Mouse (Mus musculus) heart, adult 8-10 months (tissue): Measurements from ENCODE around the gene Ndufs1. TPM values are rescaled to one million over a fixed set of nuclear protein-coding genes. Genes with fewer than 3 reads are reported as not detected.
"Not testable (repeated sequence)": the region's sequence is repeated elsewhere in the genome, so short reads cannot be mapped to it uniquely, and the experiment has no call there.

Source experiments
- DNase-seq: peaks from one replicate; pipeline ENCODE4 v3.0.0; 2022; ENCODE audit warnings: low spot score
- total RNA-seq, 4 experiments: library from RNA; stranded (reverse); gene quantifications; 2 replicates each; pipeline ENCODE4 v1.2.4; 2022

Ndufs1 gene
- total RNA-seq, 4 experiments from 2014 or later, result 786 to 841 (median 811) TPM

DNA sequence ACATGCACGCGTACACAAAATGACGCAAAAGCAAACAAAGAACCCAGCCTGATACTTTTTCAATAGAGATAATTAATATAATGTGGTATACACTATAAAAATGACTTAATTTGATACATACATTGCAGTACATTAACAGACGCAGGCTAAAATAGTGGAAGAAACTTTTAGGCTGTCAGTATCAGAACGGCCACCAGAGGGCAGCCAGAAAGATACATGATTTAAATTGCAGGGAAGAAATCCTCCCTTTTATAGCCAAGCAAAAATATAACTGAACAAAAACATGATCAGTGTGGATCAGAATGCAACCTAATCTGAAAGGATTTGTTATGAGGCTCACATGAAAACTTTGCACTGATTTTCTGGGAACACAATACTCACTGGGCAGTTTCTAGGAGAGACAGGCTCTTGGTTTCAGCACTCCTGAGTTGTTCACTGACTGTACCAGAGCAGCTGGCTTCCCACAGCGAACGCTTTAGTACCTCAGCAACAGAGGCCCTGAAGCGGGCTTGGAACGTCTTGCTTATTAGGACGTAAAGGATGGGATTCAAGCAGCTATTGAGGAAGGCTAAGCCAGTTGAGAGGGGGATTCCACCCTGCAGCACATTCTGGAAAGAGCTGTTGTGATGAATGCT is 6.1 kb upstream of the Ndufs1 start:
- DNase-seq, result peak; percentile 49

DNA sequence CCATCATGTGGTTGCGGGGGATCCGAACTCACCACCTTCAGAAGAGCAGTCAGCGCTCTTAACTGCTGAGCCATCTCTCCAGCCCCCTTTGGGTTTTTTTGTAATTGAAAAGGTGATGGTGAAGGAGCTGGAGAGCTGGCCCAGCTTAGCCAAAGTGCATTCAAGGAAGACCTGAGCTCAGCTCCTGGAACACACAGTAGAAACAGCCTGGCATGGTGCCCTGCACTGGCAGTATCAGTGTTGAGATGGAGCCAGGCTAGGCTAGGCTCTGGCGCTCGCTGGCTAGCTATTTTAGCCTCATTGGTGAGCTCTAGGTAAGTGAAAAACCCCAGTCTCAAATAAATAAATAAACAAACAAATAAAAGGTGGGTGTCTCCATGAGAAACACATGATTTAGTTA is 5.6 kb upstream of the Ndufs1 start:
- DNase-seq, result peak; percentile 62

DNA sequence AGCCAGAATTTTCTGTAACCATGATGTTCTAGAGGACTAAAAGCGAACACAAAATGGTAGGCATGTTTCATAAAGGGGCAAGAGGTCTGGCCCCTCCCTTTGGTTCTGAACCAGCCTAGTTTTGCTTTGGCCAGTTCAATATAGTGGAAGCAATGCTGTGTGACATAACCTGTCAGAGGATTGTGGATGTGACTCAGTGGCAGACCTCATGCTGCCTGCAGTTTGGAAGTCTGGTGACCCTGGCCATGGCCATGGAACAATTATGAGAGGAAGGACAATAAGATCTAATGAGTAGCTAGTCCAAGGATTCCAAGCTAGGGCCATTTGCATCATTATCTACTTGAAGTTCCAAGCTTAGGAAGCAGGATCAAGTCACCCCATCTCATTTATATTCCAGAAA is 4.8 kb upstream of the Ndufs1 start:
- no peak for DNase-seq

DNA sequence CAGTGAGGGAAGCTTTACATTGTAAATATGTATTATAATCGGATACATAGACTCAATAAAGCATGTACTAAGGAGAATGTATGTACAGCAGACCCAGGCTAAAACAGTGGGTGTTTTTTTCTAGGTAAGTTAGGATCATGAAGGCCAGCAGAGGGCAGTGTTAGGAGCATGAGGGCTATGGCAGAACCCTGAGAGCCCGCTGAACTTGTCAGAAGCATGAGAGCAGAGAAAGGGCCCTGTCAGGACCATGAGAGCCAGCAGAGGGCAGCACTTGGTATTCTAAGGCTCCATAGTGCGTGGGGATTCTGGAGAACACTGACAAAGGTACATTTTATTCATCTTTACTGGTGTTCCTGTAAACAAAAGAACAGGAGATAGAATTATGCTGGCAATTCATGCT is 4.4 kb upstream of the Ndufs1 start:
- peak; percentile 93 for DNase-seq

DNA sequence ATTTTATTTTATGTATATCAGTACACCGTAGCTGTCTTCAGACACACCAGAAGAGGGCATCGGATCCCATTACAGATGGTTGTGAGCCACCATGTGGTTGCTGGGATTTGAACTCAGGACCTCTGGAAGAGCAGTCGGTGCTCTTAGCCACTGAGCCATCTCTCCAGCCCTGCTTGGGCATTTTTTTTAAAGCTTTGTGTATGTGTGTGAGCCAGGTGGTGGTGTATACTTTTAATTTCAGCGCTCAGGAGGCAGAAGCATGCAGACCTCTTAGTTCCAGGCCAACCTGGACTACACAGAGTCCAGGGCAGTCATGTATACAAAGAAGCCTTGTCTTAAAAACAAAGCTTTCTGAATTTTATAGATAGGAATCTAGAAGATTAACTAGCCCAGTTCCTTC is 3.9 kb upstream of the Ndufs1 start:
- not testable (repeated sequence) for DNase-seq

DNA sequence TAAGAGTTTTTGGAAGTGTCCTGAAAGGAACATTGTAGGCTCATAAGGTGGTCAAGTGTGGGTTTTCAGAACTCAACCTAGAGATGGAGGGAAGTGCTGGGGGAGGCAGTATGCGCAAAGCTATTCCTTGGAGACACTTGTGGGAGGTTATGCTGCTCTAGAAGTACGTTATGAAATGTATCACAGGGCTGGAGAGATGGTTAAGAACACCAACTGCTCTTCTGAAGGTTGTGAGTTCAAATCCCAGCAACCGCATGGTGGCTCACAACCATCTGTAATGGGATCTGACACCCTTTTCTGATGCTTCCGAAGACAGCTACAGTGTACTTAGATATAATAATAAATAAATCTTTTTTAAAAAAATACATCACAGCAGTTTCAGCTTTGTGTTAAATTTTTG is 3.5 kb upstream of the Ndufs1 start:
- no peak for DNase-seq

DNA sequence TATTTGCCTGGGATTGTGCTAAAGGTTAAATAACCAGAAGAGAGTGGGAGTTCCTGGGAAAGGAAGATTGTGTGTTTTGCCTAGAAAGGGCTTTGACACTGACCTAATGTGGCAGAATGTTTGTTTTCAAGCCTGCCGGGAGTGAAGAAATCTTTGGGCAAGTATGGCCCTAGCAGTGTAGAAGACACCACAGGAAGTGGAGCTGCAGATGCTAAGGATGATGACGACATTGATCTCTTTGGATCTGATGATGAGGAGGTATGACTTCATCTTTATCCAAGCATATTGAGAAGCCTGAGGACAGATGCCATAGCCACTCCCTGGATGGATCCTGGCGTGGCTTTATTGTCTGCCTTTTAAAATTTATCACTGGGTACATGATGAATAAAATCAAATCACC is 1.7 kb upstream of the Ndufs1 start:
- no peak for DNase-seq

DNA sequence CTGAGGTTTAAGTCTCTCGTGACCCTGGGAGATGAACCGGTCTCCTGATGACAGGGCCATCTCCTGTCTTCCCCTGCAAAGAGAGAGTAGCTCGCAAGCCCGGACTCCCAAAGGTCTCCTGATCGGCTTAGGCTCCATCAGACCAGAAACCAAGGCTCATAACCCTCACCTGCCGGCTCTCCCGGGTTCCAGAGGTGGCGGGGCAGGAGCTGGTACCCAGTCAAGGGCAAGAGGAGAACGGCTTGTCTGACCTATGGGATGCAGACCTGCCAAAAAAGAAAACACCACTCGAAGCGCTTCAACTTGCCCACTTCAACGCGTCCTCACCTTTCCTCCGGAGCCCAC is 402 bp downstream of the Ndufs1 start:
- DNase-seq, result no peak

DNA sequence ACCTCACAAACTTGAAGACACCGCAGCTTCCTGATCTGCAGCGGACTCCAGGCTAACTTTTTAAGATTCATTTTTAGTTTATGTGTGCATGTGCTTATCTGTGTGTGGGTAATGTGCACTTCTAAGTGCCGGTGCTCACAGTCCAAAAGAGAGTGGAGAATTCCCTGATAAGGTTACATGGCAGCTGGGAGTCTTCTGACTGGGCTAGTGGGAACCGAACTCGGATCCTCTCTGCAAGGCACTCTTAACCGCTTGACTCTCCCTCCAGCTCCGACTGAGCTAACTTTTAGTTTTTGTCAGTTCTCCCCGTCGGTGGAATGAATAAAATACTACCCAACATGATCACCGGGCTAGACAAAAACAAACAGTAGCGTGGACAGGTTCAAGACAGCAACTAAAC is 780 bp downstream of the Ndufs1 start:
- DNase-seq, result no peak

DNA sequence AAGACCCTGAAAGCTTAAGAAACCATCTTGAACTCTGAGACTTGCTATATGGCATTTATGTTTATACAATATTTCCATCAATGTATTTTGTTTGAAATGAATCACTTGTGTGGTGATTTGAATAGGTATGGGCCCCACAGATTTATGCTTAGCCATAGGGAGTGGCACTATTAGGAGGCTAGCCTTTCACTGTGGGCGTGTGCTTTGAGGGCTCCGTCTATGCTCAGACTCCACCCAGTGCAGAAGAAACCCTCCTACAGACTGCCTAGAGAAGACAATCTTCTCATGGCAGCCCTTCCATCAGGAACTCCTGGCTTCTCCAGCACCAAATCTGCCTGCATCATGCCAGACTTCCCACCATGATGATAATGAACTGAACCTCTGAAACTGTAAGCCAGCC is 8.0 kb downstream of the Ndufs1 start:
- DNase-seq, result no peak

DNA sequence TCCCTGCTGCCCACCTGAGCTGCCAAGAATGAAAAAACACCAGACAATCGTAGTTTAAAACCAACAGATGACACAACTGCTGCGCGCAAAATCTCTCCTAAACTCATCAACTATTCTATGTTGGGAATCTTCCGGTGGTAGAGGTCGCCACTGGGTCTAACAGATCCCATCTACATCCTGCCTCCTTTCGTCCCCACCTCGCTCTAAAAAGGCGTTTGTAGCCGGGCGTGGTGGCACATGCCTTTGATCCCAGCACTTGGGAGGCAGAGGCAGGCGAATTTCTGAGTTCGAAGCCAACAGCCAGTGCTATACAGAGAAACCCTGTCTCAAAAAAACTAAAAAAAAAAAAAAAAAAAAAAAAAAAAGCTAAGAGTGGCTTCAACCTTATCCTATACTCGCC is 36.4 kb downstream of the Ndufs1 start:
- DNase-seq, result no peak

DNA sequence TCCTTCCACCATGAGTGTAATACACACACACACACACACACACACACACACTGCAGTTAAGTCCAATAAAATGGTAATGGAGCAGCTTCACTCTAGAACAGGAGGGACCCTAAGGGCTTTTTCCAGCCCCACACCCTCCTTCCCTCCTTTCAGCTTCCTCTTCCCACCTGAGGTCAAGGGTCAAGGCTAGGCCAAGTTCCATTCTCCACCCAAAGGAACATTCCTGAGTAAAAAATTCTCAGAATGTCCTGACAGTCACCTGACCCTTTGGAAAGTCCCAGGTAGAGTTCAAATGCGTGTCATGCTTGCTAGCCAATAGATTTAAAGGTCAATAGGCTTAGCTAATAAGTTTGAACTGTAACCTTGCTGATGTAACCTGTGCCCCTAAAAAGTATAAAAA is 38.0 kb downstream of the Ndufs1 start:
- not testable (repeated sequence) for DNase-seq

DNA sequence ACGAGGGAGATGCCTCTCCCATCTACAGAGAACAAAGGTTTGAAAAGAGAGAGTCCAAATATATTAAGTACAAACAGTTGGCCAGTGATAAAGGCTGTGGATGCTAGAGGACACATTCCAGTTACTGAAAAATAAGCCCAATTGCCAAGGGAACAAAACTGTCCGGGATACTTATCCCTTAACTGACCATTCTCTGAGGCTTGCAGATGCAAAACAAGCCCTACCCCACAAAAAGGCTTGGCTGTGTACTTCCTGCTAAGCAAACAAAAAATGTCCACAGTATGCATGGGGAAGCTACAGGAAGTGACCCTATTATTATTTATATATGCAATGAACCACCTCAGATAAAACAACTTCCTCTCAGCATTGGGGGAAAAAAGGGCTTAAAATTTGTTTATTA is 38.7 kb downstream of the Ndufs1 start:
- DNase-seq, result no peak

DNA sequence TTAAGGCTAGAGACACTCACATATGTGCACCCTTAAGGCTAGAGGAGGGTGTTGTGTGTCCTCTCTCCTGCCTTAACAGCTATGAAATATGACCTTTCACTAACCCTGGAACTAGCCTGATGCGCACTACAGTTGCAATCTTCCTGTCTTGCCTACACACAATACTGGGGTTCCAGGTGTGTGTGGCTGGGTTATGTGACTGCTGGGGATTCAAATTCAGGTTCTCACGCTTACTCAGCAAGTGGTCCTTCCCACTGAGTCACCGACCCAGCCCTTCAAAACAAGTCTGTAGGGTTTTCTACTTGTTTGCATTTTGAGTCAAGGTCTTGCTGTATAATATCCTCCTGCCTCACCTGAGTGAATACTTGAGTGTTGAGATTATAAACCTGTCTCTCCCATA is 42.1 kb downstream of the Ndufs1 start:
- DNase-seq, result no peak

DNA sequence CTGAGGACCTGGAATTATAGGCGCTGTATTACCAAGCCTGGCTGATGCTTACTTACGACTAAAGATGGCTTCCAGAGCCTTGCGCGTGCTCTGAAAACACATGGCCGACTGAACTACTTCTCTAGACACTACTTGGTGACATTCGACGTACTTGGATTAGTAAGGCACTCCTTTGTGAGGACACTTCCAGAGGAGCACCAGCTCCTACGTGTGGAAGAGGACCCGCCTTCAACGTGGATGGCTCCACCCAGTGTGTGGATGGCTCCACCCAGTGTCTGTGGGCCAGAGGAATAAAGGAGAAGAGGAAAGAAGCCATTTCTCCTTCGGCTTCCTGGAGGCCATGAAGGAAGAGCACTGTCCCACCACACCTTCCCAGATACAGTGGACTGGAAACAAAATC is 44.9 kb downstream of the Ndufs1 start:
- DNase-seq, result no peak

DNA sequence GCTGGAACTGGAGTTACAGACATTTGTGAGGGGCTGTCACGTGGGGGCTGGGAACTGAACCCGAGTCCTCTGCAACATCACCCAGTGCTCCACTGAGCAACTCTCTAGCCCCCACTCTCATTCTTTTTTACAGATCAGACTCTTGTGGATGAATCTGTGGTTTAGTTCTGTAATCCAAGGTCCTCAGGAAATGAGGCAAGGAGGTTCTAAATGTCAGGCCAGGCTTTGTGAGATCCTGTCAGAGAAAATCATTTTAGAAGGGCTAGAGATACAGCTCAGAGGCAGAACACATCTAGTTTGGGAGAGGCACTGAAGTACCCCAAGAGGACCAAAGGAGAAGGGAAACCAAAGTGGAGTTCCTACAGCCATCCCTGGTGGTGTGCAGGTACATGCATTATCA is 45.8 kb downstream of the Ndufs1 start:
- no peak for DNase-seq

DNA sequence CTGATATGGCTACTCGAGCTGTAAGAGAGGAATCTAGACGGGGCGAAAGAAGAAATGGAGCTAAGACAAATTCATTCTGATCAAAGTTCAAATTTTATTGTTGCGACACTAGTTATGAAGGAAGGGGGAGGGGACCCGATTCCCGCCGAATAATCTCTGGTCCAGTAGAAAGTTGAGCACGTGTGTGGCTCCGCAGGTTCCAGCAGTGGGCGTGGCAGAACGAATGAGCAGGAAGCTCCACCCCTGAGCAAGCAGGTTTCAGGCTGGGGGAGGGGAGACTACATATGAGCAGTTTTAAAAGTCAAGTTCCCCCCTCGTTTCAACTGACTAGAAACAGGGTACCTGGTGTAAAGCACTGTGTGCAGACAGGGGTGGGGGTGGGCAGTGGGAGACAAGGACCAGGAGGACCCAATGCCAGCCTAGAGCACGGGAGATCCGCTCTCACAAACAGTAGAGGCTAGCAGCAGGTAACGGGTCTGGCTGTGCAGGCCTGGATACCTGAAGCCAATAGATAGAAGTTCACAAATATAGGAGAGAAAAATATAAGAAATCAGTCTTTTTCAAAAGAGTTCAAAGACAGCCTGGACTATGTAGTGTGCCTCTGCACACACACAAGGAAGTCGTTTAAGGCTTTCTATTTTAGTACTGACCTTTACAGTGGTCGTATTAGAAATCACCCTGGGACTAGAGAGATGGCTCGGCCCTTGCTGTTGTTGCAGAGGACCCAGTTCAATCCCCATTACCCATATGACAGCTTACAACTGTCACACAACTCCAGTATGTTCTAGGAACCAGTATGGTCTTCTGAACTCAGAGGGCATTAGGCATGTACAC is 46.6 kb downstream of the Ndufs1 start:
- DNase-seq, result no peak

DNA sequence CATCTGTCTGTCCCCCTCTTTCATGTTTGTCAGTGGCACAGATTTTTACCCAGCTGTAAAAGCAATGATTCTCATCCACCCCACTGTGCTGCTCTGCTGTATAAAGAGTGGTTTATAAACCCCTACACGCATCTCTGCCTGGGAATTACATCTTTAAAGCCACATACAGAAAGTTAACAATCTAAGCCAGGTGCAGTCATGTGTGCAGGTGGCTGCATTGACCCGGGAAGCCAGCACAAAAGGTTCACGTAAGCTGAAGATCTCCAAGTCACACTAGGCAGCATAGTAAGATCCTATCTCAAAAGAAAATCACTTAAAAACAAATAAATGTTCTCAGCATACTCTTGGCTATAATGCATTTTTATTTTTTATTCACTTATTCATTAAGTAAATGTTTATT is 47.4 kb downstream of the Ndufs1 start:
- DNase-seq, result no peak

DNA sequence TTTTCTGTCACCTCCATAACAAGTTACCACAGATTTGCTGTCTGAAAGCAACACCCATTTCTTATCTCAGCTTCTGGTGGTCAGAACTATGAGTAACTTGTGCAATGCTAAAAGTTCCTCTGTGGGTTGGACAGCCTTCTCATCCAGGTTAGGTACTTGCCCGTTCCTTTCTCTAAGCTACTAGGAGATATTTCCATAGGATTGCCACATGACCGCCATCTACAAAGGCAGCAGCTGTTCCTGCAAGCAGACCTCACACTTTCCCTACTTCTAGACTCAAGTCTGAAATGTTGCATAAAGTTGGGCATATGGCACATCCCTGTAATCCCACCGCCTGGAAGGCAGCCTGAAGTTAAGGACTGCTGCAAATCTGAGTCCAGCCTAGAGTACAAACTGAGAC is 50.4 kb downstream of the Ndufs1 start:
- no peak for DNase-seq

DNA sequence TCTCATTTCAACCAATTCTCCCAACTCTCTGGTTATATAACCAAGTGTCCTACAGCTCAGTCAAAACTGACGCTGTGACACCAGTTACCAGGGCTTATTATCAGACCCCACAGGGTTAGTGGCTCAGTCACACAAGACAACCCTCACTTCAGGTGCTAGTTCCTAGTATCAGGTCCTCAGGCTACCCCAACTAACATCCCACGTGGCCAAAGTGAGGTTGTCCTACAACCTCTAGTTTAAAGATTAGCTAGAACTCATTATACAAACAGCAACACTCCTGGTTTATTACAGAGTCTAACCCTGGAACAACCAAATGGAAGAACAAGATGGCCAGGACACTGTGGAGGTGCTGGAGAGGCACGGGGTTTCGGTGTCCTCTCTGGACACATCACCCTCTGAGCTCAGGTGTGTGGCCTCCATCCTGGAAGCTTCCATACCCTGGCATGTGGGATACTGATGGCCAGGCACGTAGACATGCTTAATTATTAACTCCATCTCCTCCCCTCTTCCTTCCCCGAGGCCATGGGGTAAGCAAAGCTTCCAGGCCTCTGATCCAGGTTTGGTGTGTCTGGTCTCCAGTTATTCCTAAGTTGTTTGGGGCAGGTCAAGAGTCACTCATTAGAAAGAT is 52.7 kb downstream of the Ndufs1 start:
- no peak for DNase-seq

DNA sequence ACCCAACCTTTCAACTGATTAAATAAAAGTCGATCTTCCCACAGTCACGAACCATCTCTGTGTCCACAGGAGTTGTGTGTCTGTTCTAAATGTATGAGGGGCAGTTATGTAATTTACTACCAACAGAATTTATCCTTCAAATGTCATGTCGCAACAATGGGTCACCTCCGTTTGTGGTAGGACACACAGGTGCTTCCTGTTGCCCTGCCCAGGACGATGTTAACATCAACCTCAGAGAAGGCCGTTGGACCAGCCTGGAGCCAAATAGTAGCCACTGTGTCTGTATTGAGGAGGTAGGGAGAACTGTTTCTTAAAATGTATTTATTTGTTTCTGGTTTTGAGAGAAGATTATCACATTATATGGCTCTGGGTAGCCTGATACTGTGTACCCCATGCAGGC is 54.6 kb downstream of the Ndufs1 start:
- no peak for DNase-seq

DNA sequence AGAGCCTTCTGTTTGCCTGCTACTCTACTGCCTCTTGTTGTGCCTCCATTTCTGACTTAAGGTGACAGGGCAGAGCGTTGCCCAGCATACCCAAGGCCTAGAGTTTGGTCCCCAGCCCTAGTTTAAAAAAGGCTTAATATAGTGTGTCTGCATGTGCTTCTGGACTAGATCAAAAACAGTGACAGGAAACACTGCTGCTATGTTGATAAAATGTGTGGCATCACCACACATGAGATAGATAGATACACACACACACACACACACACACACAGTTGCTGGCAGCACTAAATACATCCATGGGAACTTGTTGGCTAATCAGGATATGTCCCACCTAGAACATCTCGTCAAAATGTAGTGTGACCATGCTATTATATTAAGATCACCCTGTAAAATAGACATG is 56.3 kb downstream of the Ndufs1 start:
- no peak for DNase-seq

DNA sequence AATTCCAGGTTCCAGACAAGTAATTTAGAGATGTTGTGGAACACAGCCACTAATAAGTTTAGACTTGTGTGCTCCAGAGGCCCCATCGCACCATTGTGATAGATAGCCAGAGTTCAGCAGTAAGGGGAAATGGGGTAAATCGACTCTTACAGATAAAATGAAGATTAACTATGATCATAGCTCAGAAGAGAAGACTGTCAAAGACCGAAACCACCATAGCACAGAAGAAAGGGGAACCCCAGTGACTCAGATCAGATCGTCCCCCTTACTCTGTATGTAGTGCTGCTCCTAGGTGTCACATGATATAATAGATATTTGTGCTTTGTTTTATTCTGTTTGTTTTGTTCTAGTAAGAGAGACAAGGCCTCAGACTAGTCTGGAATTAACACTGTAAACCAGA is 57.0 kb downstream of the Ndufs1 start:
- no peak for DNase-seq
